Mouse (Mus musculus) stomach, adult 2 months (tissue): ENCODE measurements around the gene Olfr1309. TPM values are rescaled to one million over a fixed set of nuclear protein-coding genes. Genes with fewer than 3 reads are reported as not detected.

Experiments used
- polyA plus RNA-seq: library from polyadenylated mRNA; depleted of rRNA; stranded (reverse); fragments of >200 nt; gene quantifications from 2 replicates; pipeline ENCODE4 v1.2.3, GENCODE M21; 2012; rRNA removed

Olfr1309 gene
- polyA plus RNA-seq, result not detected in 2 replicates

DNA sequence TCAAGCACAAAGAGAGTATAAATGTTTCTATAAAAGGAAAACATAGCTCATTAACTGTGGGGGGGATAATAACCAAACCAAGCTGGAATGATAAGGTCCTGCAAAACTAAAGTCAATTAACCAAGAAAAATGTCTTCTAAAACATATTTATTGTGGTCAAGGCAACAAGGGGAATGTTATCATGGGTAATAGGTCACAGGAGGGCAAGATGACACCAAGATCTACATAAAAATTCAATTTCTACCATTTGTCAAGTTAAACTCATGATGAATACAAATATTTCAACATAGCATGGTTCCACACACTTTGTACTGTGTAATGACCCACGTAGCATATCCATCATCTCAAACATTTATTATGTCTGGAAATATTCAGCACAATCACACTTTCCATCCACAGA is at the start of gene Olfr1309:
Gene Olfr1309, minus strand, starts transcription at position 101 of the 400 bp plus-strand sequence.

DNA sequence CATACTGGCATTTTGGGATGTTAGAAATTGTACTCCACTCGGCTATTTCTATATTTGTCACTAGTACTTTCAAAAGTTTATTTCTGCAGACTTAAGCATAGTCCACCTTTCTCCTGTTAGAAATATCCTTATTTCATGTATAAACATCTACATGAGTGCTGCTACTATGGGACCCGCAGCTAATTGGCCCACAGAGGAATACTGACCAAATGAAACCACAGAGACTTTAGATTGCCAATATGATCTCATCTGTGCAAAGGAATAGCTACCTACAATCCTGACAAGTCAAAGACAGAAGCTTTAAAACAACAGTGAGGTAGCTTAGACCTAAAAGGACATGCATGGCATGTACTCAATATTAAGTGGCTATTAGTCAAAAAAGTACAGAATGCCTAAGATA is 34.2 kb upstream of the Olfr1309 start, which contains the start of gene Olfr1311:
Gene Olfr1311, minus strand, starts transcription at position 101 of the 400 bp plus-strand sequence.

DNA sequence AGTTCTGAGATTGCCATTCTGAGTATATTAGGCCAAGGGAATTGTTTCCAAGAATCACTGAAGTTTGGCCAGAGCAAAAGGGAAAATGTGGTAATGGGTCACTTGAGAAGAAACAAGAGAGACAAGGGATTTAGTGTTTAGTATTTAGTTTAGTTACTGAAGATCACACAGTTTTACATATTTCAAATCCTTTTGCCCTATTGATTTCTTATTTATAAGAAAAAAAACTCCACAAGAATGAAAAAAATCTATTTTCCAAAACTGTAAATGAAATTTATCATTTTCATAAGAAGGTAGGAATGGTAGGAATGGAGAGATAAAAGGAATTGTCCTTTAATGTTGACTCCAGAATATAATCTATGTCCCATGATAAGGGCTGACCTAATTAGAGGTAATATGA is 22.5 kb upstream of the Olfr1309 start, which contains the start of gene Olfr1310:
Gene Olfr1310, minus strand, starts transcription at position 101 of the 400 bp plus-strand sequence.

DNA sequence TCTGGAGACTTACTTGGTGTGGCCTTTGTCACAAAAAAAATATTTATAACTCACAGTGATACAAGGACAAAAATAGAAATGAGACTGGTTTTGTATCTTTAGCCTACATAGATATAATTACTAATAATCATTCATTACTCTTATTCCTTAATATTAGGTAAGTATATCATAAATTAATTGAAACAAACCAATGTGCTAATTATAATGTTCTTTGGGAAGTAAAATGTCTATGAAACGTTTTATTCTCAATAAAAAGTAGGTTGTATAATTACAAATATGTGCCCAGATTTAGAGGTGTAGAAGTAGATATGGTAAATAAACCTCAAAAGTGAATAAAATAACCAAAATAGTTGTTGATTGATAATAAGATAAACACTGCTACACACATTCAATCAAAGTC is 25.2 kb downstream of the Olfr1309 start, which contains the start of gene Olfr1308:
Gene Olfr1308, minus strand, starts transcription at position 101 of the 400 bp plus-strand sequence.

DNA sequence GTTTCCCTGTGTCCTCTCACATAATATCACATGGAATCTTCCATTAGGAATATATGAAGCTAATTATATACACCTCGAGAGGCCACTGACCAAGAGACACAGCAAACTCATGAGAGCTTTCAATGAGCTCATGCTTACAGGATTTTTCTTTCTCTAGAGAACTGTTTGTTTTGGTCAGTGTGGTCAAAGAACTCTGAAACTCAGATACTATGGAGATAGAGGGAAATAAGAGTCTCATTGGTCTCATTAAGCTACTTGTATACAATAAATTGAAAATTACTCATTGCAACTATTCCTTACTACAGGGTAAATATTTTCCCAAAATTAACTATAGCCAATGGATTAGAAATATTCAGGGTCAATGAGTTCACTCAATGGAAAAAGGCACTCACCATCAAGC is 40.7 kb downstream of the Olfr1309 start, which contains the start of gene Olfr1307:
Gene Olfr1307, minus strand, starts transcription at position 101 of the 400 bp plus-strand sequence.

Other genes with a start within 250 kb of the Olfr1309 start
- not detected in 2 replicates for gene Olfr1301, start 239.3 kb downstream of the Olfr1309 start, polyA plus RNA-seq
- not detected in 2 replicates for gene Olfr1302, start 212.9 kb downstream of the Olfr1309 start, polyA plus RNA-seq
- gene Olfr1303, start 169.9 kb downstream of the Olfr1309 start, polyA plus RNA-seq, result not detected in 2 replicates
- not detected in 2 replicates for gene Olfr1305, start 113.1 kb downstream of the Olfr1309 start, polyA plus RNA-seq
- gene Olfr1306, start 74.0 kb downstream of the Olfr1309 start, polyA plus RNA-seq, result not detected in 2 replicates
- not detected in 2 replicates for gene Olfr1307, start 40.8 kb downstream of the Olfr1309 start, polyA plus RNA-seq
- gene Olfr1308, start 25.3 kb downstream of the Olfr1309 start, polyA plus RNA-seq, result not detected in 2 replicates
- gene Olfr1310, start 22.4 kb upstream of the Olfr1309 start, polyA plus RNA-seq, result not detected in 2 replicates
- not detected in 2 replicates for gene Olfr1311, start 34.1 kb upstream of the Olfr1309 start, polyA plus RNA-seq
- gene Olfr1312, start 60.0 kb upstream of the Olfr1309 start, polyA plus RNA-seq, result not detected in 2 replicates
- gene Olfr1313, start 87.6 kb upstream of the Olfr1309 start, polyA plus RNA-seq, result not detected in 2 replicates
- gene Olfr1314, start 106.5 kb upstream of the Olfr1309 start, polyA plus RNA-seq, result not detected in 2 replicates
- gene Olfr1315-ps1, start 125.2 kb upstream of the Olfr1309 start, polyA plus RNA-seq, result not detected in 2 replicates
- gene Olfr1316, start 144.7 kb upstream of the Olfr1309 start, polyA plus RNA-seq, result not detected in 2 replicates
- gene Olfr1317, start 150.0 kb upstream of the Olfr1309 start, polyA plus RNA-seq, result not detected in 2 replicates
- not detected in 2 replicates for gene Olfr1318, start 163.9 kb upstream of the Olfr1309 start, polyA plus RNA-seq
- gene Lpcat4, start 249.2 kb upstream of the Olfr1309 start, polyA plus RNA-seq, result 136 and 165 TPM in 2 replicates